Mouse (Mus musculus) thymus, adult 18-20 months (tissue): Measurements from ENCODE around the gene Setmar.

ENCODE experiments used
- DNase-seq, 2 experiments: peaks; one replicate each; pipeline ENCODE4 v3.0.0; 2022; ENCODE audit warnings: mixed read lengths in 2 of 2

The Setmar gene

DNA sequence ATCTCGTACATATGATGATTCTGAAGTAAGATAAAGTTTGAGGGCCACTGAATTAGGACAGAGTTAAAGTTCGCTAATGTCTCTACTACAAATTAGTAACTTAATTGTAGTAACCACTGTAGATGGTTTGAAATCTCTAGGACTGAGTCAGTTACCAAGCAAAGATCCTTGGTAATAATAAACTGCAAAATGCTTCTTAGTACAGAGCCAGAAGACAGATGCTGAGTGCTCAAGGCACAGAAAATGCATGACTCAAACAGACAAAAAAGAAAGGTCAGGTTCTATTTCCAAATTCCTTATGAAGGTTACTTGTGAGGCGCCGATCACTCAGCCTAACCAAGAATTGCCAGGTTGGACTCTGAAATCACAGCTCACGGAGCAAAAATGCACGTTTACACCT lies 53.0 kb downstream of the Setmar start:
- no peak for DNase-seq

DNA sequence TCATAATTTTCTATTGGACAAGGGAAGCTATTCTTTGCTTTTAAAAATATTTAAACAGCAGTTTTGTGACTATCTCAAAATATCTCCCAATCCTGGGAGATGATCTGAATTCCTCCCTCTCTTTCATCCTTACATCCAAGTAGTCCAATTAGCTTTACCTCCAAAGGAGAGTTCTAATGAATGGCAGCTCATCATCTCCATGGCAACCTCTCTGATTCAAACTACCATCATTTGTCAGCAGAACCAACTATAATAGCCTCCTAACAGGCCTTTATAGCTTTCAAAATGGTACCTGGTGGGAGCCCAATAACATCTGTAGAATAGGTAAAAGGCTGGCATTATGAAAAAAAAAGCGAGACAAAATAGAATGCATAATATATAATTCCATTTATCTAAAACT lies 60.6 kb downstream of the Setmar start:
- no peak for DNase-seq

DNA sequence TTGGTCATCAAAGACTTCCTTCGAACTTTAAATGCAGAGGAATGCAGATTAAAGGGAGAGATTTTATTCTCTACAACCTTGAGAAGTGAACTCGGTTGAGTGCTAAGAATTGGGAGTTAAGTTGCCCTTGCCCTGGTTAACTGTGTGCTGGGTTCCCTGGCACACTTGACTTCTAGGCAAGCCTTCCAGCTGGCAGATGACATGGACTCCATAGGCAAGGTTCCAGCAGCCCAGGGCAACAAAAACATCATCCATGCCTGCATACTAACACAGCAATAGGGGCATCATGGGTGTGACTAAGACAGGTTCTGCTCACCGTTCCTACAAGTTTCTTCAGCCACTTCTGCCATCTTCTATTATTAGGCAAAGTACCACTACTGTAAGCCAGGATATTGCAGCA lies 61.8 kb downstream of the Setmar start:
- DNase-seq: no peak
